Mouse (Mus musculus): ENCODE measurements around the gene Plod1.

The Plod1 gene

DNA sequence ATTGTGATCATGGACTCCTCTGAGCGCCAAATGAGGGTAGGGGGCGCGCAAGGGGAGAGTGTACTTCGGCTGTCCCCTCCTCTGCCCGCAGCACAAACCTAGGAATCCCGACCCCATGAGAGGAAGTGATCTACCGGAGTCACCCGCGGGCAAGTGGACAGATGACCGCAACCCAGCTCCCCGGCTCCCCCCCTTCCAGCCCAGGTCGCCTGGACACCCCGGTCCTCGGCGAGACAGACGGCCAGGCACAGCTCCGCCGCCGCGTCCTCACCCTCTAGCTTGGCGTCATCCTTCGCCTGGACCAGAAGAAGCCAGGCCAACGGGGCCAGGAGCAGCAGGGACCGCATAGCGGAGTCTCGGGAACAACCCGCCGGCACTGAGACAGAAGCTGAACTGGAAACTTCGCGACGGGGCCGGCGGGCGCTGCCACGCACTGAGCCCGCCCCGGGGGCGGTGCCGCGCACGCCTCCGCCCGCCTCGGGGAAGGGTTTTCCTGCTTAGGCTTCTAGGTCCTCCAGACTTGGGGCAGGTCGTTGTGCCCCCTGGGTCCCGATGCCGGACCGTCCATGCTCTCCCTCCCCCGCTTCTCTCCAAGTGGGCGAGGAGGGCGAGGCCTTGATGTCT, at the start of gene Plod1:
Gene Plod1 (minus strand): TSS at position 437 of the 624 bp plus-strand sequence.
- peak; percentile 84 for DNase-seq

DNA sequence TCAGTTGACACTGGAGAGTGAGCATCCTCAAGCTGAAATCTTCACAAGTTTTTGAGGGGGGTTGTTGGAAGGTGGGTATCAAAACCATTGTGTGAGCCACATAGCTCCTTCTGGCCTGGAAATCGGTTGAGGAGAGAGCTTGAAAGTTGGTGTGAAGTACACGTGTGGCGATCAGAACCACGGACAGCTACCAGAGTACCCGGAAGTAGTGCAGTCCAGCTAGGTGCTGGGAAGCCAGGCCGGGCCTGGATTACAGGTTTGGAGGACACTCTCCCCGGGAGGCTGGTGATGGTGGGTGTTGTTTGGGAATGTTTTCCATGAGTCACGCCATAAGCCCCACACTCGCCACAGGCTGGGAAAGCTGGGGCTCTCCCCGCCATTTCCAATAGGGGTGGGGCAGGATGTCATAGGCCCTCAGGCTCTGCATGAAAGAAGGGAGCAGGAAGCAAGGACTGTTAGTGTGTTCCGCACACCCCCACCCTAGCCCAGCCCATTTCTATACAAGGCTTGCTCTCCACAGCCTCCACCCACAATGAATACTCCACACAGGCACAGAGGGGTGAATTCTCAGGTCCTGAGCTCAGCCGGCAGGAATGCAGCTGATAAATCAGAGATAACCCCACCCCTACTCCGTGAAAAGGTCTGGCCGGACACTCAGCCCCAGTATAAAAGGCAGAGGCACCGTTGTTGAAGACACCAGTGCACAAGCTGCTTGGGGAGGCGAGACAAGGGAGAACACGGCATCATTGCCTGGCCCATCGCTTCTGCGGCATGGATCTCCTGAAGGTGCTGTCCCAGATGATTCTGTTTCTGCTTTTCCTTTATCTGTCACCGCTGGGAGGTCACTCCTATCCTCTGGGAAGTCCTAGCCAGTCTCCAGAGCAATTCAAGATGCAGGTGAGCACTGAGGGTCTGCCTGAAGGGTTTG, 48.9 kb upstream of the Plod1 start, which contains the start of gene Nppb:
Gene Nppb (plus strand): TSS at position 584 of the 928 bp plus-strand sequence.
- DNase-seq = no peak

DNA sequence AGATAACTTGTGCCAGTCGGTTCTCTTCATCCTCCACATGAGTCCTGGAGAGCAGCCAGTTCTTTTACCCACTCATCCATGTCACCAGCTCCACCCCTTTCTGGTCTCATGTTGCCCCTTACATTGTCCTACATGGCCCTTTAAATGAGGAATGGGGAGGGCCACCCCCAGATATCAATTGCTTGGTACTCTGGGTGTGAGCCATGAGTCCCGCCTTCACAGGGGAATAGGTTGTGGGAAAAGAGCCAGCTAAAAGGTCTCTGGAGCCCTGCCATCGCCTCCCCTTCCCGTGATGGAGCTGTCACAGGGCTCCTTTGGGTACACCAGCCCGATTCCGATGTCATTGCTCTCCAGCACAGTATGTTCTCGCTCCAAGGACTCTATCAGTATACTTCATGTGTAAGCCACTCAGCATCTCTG, 42.9 kb upstream of the Plod1 start:
- no peak for DNase-seq

DNA sequence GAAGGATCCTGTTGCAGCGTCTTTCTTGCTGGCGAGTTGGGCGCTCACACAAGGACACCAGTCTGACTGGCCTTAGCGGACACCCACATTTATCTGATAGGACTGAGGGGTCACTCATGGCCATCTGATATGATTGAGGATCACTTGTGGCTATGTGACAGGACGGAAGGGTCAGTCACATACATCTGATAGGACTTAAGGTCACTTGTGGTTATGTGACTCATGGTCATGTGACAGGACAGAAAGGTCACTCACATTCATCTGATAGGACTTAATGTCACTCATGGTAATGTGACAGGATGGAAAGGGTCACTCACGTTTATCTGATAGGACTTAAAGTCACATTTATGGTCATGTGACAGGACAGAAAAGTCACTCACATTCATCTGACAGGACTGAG, 41.8 kb upstream of the Plod1 start:
- no peak for DNase-seq

- no peak for DNase-seq
Measured at GRCm38 (mm10) chr4:147977726-147978125, 41.2 kb upstream of the Plod1 start.

- no peak for DNase-seq
Measured at GRCm38 (mm10) chr4:147976237-147976636, 39.7 kb upstream of the Plod1 start.

DNA sequence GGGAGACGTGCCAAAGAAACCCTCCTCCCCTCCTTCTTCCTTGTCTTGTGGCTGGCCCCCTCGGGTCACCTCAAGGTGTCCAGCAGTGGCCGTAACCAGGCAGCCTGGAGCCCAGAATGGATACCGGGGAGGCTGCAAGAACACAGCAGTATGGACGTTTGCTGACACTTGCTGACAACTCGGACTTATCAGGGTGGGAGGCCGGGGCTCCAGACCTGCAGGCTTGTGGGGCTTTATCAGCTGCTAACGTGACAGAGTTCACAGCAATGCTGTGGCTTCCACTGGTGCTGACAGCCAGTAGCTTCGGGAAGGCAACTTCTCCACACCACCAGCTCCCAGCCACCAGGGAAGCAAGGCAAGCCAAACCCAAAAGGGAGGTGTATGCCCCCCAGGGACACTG, 32.8 kb upstream of the Plod1 start:
- no peak for DNase-seq

- no peak for DNase-seq
Measured at GRCm38 (mm10) chr4:147968816-147969215, 32.2 kb upstream of the Plod1 start.

- no peak for DNase-seq
Measured at GRCm38 (mm10) chr4:147965712-147966111, 29.1 kb upstream of the Plod1 start.

DNA sequence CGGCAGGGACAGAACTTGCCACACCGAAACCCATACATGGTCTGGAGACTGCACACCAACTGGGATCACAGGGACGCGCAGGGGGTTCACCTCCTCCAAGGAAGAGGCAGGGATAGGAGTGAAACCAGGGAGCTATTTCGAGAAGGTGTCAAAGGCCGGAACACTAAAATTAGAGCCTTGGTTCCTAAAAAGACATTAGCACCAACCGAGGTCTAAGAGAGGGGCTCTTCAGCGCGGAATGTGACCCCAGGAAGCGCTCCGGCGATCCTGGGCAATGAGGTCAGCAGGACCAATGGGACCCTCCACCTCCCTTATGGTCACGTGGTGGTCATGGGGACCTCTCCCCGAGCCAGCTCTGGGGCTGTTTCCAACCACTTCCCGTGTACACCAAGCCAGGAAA, 27.1 kb upstream of the Plod1 start:
- DNase-seq = no peak

DNA sequence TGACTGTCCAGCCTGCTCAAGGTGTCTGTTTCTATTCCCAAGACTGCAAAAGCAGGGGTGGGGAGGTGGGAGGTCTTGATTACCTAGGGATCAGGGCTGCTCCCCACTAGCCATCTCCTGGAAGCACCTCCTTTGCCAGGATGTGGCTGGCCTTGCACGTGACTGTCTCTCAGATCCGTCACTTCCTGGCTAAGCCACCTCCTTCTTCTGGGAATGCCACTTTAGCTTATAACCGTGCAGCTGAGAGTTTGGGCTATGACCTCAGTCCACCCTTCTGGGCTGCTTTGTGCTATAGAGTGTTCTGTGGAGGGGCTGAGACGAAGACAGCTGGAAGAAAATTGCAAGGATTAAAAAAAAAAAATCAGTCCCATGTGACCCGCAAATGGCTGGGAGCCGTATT, 26.2 kb upstream of the Plod1 start:
- no peak for DNase-seq

DNA sequence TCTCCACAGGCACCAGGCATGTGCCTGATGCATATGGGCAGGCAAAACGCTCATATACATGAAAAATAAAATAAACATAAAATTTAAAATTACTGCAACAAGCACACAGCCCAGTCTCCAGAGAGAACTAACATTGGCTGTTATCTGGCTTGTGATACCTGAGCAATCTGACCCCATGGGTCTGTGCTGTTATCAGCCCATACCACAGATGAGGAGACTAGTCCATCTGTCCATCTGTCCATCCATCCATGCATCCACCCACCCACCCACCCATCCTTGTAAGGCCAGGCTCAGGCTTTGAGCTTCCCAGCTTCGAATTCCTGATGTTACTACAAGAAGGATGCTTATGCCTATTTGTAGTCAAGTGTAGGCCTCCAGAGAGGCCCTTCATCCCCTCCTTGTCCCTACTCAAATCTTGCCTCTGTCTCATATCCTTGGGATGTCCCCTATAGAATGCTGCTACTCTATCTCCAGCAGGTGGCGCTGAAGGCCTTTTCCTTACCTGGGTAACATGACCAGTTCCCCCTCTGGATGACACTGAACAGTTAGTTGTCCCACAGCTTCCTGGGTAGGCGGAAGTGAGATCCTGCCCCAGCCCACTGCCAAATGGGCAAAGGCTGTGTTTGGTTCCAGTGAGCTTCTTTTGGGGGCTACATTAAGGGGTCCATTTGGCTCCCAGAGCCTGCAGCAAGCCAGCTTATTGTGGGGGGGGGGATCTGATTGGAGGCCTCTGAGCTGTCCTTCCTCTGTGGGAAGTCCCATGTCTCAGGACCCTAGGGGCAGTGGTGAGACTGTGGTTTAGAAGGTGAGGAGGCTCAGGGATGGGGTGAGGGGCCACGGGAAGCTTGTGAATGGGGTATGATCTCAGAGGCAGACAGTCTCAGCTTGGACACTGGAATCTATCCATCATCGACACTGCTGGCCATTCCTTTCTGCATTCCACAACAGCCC, 23.6 kb upstream of the Plod1 start:
- DNase-seq = peak; percentile 68

DNA sequence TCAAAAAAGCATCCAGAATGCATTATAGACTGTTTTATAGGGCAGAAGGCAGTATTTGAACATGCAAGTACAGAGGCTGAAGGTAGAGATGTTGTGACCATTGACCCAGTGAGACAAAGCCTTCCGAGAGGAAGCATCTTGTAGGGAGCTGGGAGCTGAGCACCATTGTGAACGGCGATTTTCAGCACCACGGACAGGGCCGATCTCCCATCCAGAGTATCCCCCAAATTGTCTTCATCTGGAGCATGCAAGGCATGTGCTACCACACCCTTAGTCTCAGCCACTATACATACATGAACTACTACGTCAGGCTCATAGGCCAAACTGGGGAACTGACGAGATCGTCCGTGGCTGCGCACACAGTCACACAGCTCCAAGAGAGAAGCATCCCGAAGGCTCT, 20.6 kb upstream of the Plod1 start:
- no peak for DNase-seq

DNA sequence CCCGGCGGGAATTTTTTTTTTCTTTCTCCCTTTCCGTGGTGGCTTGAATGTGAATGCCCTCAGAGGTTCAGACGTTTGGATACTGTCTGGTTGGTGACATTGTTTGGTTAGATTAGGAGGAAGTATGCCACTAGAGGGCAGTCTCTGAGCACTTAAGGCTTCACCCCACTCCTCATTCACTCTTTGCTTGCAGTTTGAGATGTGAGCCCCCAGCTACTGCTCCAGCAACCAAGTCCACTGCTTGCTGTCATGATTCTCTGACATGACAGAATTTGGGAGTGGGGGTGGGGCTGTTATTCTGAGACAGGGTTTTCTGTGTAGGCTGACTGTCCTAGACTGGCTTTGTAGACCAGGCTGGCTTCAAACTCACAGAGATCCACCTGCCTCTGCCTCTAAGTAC, 17.0 kb upstream of the Plod1 start:
- peak; percentile 42 for DNase-seq

DNA sequence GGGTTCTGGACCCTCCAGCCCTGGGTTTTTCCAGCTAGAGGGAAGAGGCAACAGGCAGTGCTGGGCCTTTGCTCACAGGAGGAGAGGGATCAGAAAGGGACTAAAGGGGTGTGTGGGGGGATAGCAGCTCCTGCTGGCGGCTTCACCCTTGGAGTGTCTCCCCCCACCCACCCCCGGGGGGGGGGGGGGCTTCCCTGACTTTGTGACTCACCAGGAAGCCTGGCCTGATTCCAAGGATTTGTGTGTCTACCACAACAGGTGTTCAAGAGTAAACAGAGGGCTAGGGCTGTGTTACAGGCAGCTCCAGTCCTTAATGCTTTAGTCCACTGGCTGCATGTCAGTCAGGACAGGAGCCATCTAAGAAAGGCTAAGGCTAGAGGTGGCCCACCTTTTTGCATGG, 10.9 kb upstream of the Plod1 start:
- DNase-seq = no peak

- no peak for DNase-seq
Measured at GRCm38 (mm10) chr4:147943005-147943404, 6.4 kb upstream of the Plod1 start.

DNA sequence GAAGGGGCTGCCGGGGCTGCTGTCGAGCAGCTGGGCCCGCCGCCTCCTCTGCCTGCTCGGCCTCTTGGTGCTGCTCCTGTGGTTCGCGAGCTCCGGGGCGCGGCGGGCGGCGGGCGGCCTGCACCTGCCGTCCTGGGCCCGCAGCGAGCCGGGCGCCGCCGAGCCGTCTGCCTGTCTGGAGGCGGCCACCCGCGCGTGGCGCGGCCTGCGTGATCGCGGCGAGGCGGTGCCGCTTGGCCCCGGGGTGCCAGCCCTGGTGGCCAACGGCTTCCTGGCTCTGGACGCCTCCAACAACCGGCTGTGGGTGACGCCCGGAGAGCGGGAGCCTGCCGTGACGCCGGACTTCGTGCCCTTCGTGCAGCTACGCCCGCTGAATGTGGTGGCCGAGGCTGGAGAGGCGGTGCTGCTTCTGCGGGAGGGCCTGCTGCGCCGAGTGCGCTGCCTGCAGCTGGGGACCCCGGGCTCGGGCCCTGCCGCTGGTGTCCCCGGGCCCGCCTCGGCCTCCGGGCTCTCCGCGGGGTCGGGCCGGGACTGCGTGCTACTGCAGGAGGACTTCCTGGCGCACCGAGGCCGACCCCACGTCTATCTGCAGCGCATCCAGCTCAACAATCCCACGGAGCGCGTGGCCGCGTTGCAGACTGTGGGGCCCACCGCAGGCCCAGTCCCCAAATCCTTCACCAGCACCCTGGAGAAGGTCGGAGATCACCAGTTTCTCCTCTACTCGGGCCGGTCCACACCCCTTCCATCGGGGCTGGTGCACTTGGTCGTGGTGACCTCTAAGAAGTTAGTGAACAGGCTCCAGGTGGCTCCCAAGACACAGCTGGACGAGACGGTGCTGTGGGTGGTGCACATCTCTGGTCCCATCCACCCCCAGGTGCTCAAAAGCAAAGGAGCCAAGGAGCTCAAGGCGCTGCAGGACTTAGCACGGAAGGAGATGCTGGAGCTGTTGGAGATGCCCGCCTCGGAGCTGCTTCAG, 4.8 kb upstream of the Plod1 start:
- peak; percentile 61 for DNase-seq

- DNase-seq = peak; percentile 90
Measured at GRCm38 (mm10) chr4:147940576-147941044, 4.0 kb upstream of the Plod1 start, which contains the start of gene 2510039O18Rik. Gene 2510039O18Rik (plus strand): TSS chr4:147940895.

GRCm38 (mm10) chr4:147940111-147940510, 3.5 kb upstream of the Plod1 start:
- DNase-seq = no peak

GRCm38 (mm10) chr4:147938148-147939096, 1.9 kb upstream of the Plod1 start:
- DNase-seq = no peak
